Mouse (Mus musculus): ENCODE results near the gene Otud3.

DNA sequence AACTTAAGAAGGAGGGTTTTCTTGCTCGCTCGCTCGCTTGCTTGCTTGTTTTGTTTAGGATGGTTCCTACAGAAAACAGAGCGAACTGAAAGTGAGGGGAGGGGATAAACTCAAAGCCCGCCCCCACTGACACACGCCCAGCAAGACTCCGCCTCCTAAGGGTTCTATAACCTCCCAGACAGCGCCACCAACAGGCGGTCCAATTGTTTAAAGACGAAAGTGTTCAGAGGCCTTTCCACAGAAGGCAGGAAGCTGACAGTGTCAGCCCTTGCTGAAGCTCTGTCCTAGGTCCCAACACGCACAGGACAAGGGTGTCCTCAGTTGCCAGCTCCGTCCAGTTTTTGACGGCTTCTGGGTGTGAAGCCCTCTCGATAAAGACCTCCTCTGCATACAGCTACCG lies 30.0 kb upstream of the Otud3 start:
- peak; percentile 87 for TF ChIP-seq CTCF (IDR thresholded peaks at IDR 0.05; ENCODE audit: low read depth)
- no peak for TF ChIP-seq EP300 (optimal IDR thresholded peaks at IDR 0.05)

Measured in stomach, postnatal 0 days (tissue).